Mouse (Mus musculus) hindbrain, embryonic 11.5 days (tissue): ENCODE results near the gene Rere. TPM values are rescaled to one million over a fixed set of nuclear protein-coding genes. Genes with fewer than 3 reads are reported as not detected.

Source experiments
- polyA plus RNA-seq: library from polyadenylated mRNA; unstranded; fragments of >200 nt; fragmentation: Nextera tagmentation; extraction: Ambion mirVana; gene quantifications from 2 replicates; pipeline ENCODE4 v1.2.1, GENCODE M21; 2014

Rere gene
- polyA plus RNA-seq, 1 experiment from 2014 or later: 50.0 TPM

Other genes with a start within 250 kb of the Rere start
- 0.24 and 0.68 TPM in 2 replicates for gene Gpr157, start 194.3 kb upstream of the Rere start, polyA plus RNA-seq
- 1.3 TPM in 2 replicates for gene Slc2a5, start 162.4 kb upstream of the Rere start, polyA plus RNA-seq
- not detected in 2 replicates for gene Slc2a7, start 132.7 kb upstream of the Rere start, polyA plus RNA-seq
- gene Car6, start 80.3 kb upstream of the Rere start, polyA plus RNA-seq: 0.21 TPM in 1 of 2 replicates, not detected in the other
- gene Eno1, start 44.9 kb upstream of the Rere start, polyA plus RNA-seq: 1,515 and 1,668 TPM in 2 replicates